Mouse (Mus musculus): ENCODE measurements around the gene Cpt1c. TPM values are rescaled to one million over a fixed set of nuclear protein-coding genes. Genes with fewer than 3 reads are reported as not detected.

Gene Cpt1c
- 0.60 TPM in 1 of 4 replicates, not detected in the others for total RNA-seq (2023)

GRCm38 (mm10) chr7:44974383-44975116, at the start of gene Cpt1c:
Gene Cpt1c, minus strand, starts transcription at chr7:44974851.

GRCm38 (mm10) chr7:45017242-45018061, 42.8 kb upstream of the Cpt1c start, which contains the start of gene Rras:
Gene Rras, plus strand, starts transcription at chr7:45017961.

DNA sequence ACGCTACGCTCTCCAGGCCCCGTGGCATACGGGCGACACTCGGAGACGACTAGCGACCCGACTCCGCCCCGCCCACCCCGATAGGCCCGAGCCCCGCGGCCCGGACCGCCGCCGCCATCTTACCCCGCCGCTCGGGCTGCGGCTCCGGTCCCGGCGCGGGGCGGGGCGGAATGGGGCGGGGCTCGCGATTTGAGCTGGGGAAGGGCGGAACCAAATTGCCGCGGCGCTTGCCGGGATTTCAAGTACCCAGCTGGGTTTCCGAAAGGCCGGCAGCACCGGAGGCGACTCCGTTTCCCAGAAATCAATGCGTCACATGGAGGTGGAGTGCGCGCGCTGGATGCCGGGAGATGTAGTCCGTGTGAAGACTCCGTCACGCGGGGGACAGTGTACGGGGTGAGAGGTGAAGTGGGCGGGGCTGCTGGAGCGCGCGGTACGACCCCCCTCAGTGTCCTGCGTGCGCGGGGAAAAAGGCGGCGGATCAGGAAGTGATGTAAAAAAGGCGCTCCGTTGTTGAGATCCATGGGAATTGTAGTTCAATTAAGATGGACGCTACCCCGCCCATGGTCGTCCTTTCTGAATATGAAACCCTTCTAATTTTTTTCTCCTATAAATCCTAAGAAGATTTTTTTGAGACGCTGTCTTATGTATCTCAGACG, 41.4 kb upstream of the Cpt1c start, which contains the start of gene Scaf1:
TSS of gene Scaf1 (minus strand) at position 407 of the 656 bp plus-strand sequence.

GRCm38 (mm10) chr7:44998501-44998955, 23.9 kb upstream of the Cpt1c start, which contains the start of gene Bcl2l12:
Gene Bcl2l12, minus strand, starts transcription at chr7:44998712.

GRCm38 (mm10) chr7:44997231-44997939, 22.7 kb upstream of the Cpt1c start, which contains the start of gene Irf3:
Gene Irf3, plus strand, starts transcription at chr7:44997648.

GRCm38 (mm10) chr7:44986192-44986878, 11.7 kb upstream of the Cpt1c start, which contains the start of gene Prmt1:
Gene Prmt1, minus strand, starts transcription at chr7:44986568.

GRCm38 (mm10) chr7:44942904-44943303, 31.7 kb downstream of the Cpt1c start, which contains the start of gene Tsks:
Gene Tsks, plus strand, starts transcription at chr7:44943204.

DNA sequence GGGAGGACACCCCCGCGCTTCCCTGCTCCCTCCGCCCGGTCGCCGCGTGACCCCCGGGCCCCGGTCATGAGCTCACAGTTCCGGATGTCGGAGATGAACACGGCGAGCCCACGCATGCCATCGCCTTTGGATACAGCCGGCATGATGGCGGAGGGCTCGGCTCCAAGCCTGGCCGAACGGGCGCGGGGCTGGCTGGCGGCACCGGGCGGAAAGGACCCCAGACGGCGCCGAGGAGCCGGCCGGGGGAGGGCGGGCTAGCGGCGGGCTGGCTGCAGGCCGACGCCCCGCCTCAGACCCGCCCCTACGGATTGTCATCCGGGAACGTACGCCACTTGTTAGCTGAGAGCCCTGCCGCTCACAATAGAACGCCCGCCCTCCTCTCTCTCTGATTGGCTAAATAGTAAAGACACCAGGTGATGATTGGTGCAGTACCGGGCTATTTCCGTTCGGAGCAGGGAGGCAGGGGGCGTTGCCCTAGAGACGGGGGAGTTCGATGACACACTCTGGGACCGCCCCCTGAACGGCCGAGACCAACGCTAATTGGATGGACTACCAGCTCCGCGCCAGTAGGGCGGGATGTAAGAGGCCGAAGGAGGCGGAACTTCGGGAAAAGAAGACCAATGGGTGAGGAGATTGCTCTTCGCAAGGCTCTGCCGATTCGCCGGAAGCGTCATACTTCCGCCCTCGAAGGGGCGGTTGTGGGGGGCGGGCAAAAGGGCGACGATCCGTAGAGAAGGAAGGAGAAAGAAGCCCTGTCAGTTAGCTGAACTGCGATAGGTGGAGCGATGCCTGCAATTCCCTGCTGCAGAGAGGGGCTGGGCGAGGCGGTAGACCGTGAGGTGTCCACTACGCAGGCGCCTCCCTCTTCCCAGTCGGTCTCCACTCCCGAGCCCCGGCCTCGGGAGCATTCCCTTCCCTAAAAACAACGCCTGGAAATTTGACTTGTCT, 45.2 kb downstream of the Cpt1c start, which contains the start of gene Ap2a1:
TSS of gene Ap2a1 (minus strand) at position 293 of the 948 bp plus-strand sequence.

Other genes starting within 250 kb of the Cpt1c start
- gene Vrk3, start 226.4 kb downstream of the Cpt1c start, total RNA-seq (2023): 71.8 to 83.5 TPM (median 82.3 TPM) in 4 replicates
- 2.4 to 3.5 TPM (median 2.5 TPM) in 4 replicates for gene Zfp473, start 223.8 kb downstream of the Cpt1c start, total RNA-seq (2023)
- 38.1 to 43.6 TPM (median 42.2 TPM) in 4 replicates for gene Nup62, start 158.8 kb downstream of the Cpt1c start, total RNA-seq (2023)
- gene Il4i1, start 158.5 kb downstream of the Cpt1c start, total RNA-seq (2023): 107 to 141 TPM (median 132 TPM) in 4 replicates
- gene Atf5, start 158.2 kb downstream of the Cpt1c start, total RNA-seq (2023): 4.4 to 5.2 TPM (median 4.4 TPM) in 4 replicates
- gene Akt1s1, start 125.9 kb downstream of the Cpt1c start, total RNA-seq (2023): 29.9 to 41.1 TPM (median 31.8 TPM) in 4 replicates
- 115 to 148 TPM (median 127 TPM) in 4 replicates for gene Tbc1d17, start 125.8 kb downstream of the Cpt1c start, total RNA-seq (2023)
- 67.9 to 83.2 TPM (median 71.0 TPM) in 4 replicates for gene Pnkp, start 117.7 kb downstream of the Cpt1c start, total RNA-seq (2023)
- 15.9 to 30.2 TPM (median 18.0 TPM) in 4 replicates for gene Ptov1, start 105.1 kb downstream of the Cpt1c start, total RNA-seq (2023)
- gene Med25, start 82.1 kb downstream of the Cpt1c start, total RNA-seq (2023): 55.3 to 70.3 TPM (median 69.2 TPM) in 4 replicates
- gene Fuz, start 78.8 kb downstream of the Cpt1c start, total RNA-seq (2023): 23.2 to 35.7 TPM (median 31.8 TPM) in 4 replicates
- gene Ap2a1, start 45.4 kb downstream of the Cpt1c start, total RNA-seq (2023): 80.9 to 89.4 TPM (median 83.8 TPM) in 4 replicates
- not detected in 4 replicates for gene Tsks, start 31.6 kb downstream of the Cpt1c start, total RNA-seq (2023)
- 144 to 150 TPM (median 149 TPM) in 4 replicates for gene Prmt1, start 11.7 kb upstream of the Cpt1c start, total RNA-seq (2023)
- gene Irf3, start 22.8 kb upstream of the Cpt1c start, total RNA-seq (2023): 149 to 182 TPM (median 160 TPM) in 4 replicates
- gene Bcl2l12, start 23.9 kb upstream of the Cpt1c start, total RNA-seq (2023): 31.3 to 35.1 TPM (median 34.3 TPM) in 4 replicates
- gene Scaf1, start 41.5 kb upstream of the Cpt1c start, total RNA-seq (2023): 92.2 to 102 TPM (median 101 TPM) in 4 replicates
- gene Rras, start 43.1 kb upstream of the Cpt1c start, total RNA-seq (2023): 13.1 to 16.8 TPM (median 14.4 TPM) in 4 replicates
- gene Prr12, start 78.0 kb upstream of the Cpt1c start, total RNA-seq (2023): 69.9 to 75.6 TPM (median 73.7 TPM) in 4 replicates
- 51.4 to 59.1 TPM (median 57.5 TPM) in 4 replicates for gene Nosip, start 87.6 kb upstream of the Cpt1c start, total RNA-seq (2023)
- 2.5 to 3.6 TPM (median 3.0 TPM) in 4 replicates for gene Prrg2, start 87.8 kb upstream of the Cpt1c start, total RNA-seq (2023)
- gene Rcn3, start 117.4 kb upstream of the Cpt1c start, total RNA-seq (2023): 2.1 to 5.0 TPM (median 2.8 TPM) in 4 replicates
- 27.9 to 34.9 TPM (median 30.5 TPM) in 4 replicates for gene Fcgrt, start 129.0 kb upstream of the Cpt1c start, total RNA-seq (2023)
- gene Rps11, start 149.6 kb upstream of the Cpt1c start, total RNA-seq (2023): 2,382 to 2,495 TPM (median 2,446 TPM) in 4 replicates
- gene Rpl13a, start 153.9 kb upstream of the Cpt1c start, total RNA-seq (2023): 4,153 to 4,573 TPM (median 4,453 TPM) in 4 replicates
- not detected in 4 replicates for gene Gm45713, start 161.4 kb upstream of the Cpt1c start, total RNA-seq (2023)
- gene Flt3l, start 161.6 kb upstream of the Cpt1c start, total RNA-seq (2023): 65.5 to 79.4 TPM (median 71.3 TPM) in 4 replicates
- gene Pih1d1, start 179.5 kb upstream of the Cpt1c start, total RNA-seq (2023): 40.9 to 53.7 TPM (median 42.8 TPM) in 4 replicates
- gene Aldh16a1, start 179.7 kb upstream of the Cpt1c start, total RNA-seq (2023): 104 to 117 TPM (median 113 TPM) in 4 replicates
- gene Slc17a7, start 189.1 kb upstream of the Cpt1c start, total RNA-seq (2023): not detected in 4 replicates
- not detected in 4 replicates for gene Gfy, start 204.7 kb upstream of the Cpt1c start, total RNA-seq (2023)
- not detected in 4 replicates for gene Pth2, start 206.1 kb upstream of the Cpt1c start, total RNA-seq (2023)
- 0.33 to 1.3 TPM (median 0.63 TPM) in 4 replicates for gene Ccdc155, start 230.0 kb upstream of the Cpt1c start, total RNA-seq (2023)
- gene Dkkl1, start 237.3 kb upstream of the Cpt1c start, total RNA-seq (2023): 0.86 to 2.6 TPM (median 1.2 TPM) in 3 of 4 replicates, not detected in the other
- gene Tead2, start 240.9 kb upstream of the Cpt1c start, total RNA-seq (2023): not detected in 4 replicates